Mouse (Mus musculus) CD8-positive naive resting alpha-beta T cell, adult 2 months (primary cell): ENCODE measurements around the gene Strn3.

ENCODE experiments used
- DNase-seq, 2 experiments: peaks; one replicate each; pipeline ENCODE4 v3.0.0; 2022; ENCODE audit warnings: low read depth in 2 of 2, low spot score in 2 of 2

Gene Strn3

DNA sequence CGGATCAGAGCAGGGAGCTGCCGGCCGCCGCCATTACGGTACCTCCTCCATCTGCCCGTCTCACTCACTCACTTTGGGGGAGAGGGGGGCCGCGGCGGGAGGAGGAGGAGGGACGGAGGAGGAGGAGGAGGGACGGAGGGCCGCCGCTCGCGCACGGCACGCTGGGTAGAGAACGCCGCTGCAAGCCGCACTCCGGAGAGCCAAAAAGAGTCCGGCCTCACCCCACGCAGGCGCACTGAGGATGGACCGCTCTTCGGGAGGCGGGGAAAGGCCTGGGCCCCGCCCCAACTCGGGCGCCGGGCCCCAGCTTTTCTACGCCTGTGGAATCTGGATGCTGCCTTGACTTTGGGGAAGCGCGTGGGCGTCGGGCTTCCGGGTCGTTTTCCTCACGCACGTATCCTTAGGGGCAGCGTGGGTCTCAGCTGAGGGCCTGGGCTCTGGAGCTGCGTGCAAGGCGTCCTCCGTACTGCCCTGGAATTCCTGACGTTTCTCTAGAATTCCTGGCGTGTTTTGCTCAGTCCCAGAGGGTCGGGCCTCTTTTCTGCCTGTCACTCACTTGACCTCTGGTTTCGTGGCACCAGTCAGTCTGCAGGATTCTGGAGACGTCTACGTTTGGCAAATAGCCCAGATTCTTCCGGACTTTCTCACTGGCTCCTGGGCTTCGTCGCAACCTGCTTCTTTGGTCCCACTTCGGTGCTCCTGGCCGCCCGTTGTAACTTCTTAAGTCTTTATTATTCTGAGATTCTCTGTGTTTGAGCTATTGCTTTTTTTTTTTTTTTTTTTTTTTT, at the start of gene Strn3:
Strn3 (minus strand) TSS at position 53 of the 788 bp plus-strand sequence.
- DNase-seq, result peak; percentile 88 to 89

GRCm38 (mm10) chr12:51736807-51737206, 45.1 kb upstream of the Strn3 start:
- no peak for DNase-seq

- no peak for DNase-seq
These were observed 44.7 kb upstream of the Strn3 start for GRCm38 (mm10) chr12:51736381-51736780.

- no peak for DNase-seq
These were observed 44.2 kb upstream of the Strn3 start for GRCm38 (mm10) chr12:51735840-51736271.

DNA sequence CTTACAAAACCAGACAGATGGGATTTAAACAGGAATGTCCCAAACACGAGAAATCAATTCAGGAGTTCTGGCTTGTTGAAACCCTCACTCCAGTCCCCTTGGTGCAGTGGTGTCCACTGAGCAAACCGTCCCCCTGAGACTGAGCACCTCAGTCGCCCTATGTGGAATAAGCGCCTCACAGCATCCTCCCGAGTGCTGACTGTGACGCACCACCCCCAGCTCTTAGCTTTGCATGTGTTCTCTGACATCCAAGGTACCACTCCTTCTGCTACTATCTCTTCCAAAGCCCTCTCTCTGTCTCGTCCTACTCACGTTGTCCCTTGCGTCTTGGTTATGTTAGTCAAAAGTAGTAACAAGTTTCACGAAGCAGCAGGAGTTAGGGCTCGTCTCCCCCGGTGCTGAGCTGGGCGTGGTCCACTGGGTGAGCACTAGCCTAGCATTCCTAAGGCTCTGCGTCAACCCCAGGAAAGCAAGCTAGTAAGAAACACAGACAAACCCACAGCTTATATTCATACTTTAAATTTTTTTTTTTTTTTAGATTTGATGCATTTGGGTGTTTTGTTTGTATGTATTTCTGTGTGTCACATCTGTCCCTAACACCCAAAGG, 43.0 kb upstream of the Strn3 start:
- no peak for DNase-seq

DNA sequence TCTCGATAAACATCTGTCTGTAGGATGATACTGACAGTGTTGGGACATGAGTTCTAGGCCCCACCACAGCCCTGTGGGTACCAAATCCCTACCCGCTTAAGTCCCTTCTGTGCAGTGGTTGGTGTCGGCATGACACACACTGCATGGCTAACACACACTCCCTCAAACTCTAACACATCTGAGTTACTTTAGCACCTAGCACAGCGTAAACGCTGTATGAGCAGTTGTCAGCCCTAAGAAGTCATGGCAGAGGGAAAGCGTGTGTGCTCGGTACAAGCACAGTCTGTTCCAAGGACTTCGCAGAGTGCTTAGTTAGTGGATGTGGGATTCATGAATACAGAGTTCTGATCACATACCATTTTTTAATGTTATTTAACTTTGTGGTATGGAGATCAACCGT, 38.1 kb upstream of the Strn3 start:
- no peak for DNase-seq

- no peak for DNase-seq
These were observed 37.4 kb upstream of the Strn3 start for GRCm38 (mm10) chr12:51729058-51729457.

DNA sequence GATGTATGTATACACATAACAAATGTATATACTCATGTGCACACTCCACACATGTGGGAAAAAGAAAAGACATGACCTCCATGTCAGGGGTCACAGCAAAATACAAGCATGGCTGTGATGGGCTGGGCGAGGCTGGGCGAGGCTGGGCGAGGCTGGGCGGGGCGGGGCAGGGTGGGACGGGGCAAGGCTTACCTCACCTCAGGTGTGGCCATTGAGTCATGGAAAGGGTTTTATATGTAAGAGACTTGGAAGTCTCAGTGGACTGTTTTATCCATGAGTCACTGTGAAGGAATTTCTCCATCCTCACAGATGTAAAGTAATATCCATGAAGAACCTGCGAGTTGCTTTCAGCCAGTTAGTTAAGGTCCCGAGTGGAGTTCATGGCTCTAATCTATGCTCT, 30.1 kb upstream of the Strn3 start:
- DNase-seq, result no peak

DNA sequence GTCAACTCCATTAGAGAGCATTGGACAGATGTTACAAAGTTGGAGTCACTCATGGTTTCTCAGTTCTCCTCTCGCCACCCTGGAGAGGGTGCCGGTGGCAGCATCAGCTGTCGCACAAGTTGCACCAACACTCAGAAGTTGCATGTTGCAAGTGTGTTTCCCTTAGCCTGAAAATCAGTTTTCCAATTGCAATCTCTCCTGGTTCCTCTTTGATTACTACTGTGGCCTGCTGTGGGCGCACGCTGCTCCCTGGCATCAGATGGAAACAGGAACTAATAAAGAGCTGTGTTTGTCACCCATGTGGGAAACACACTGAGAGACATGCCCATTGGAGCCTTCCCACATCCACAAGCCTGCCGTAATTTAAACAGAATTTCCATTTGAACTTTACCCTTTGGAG, 26.9 kb upstream of the Strn3 start:
- no peak for DNase-seq

DNA sequence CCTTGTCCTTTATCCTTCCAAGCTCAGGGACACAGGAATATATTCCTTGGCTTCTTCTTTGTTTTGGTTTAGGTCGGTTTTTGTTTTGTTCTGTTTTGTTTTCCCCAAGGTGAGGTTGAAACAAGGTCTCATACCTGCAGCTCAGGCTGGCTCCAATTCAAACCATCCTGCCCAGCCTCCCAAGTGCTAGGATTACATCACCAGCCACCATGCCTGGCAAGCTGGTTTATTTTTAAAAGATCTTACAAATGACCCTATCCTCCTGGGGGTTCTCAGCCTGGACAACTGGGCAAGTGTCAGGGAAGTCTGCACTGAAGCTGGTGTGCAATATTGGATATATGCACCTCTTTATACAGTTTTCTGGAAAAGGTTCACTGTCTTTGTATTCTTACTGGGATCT, 21.0 kb upstream of the Strn3 start:
- DNase-seq, result no peak

- DNase-seq, result no peak
These were observed 18.5 kb upstream of the Strn3 start for GRCm38 (mm10) chr12:51710154-51710553.

DNA sequence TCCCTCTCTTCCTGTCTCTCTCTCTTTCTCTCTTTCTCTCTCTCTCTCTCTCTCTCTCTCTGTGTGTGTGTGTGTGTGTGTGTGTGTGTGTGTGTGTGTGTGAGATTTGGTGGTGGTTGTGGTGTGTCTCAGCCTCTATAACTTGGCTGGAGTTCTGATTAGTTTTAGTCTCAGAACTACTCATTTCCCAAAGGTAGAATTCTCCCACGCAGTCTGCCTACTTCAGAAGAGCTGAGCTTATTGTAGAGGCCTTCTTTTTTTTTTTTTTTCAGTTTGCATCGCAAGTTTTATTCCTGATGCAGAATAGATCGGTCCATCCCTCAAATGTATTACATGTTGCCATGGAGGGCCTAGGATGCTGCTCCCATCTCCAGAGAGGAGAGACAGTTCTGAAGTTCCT, 18.0 kb upstream of the Strn3 start:
- no peak for DNase-seq

- DNase-seq, result no peak
These were observed 17.4 kb upstream of the Strn3 start for GRCm38 (mm10) chr12:51708941-51709686.

GRCm38 (mm10) chr12:51706673-51707235, 15.1 kb upstream of the Strn3 start:
- DNase-seq, result no peak

- no peak for DNase-seq
These were observed 14.1 kb upstream of the Strn3 start for GRCm38 (mm10) chr12:51705778-51706177.

- DNase-seq, result no peak
These were observed 12.9 kb upstream of the Strn3 start for GRCm38 (mm10) chr12:51704572-51704971.

- no peak for DNase-seq
These were observed 12.2 kb upstream of the Strn3 start for GRCm38 (mm10) chr12:51703859-51704258.

DNA sequence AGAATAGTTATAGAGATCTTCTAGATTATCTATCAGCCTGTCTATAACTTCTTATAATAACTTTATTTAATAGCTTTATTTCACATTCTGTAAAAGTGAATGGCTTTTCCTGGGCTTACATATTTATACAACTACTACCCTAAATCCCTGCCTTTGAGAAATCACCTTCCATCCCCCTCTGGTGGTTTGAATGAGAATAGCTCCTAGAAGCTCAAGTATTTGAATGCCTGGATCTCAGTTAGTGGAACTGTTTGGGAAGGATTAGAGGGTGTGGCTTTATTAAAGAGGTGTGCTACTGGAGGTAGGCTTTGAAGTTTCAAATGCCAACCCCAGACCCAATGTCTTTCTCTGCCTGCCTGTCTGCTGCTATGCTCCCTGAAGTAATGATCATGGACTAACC, 10.0 kb upstream of the Strn3 start:
- DNase-seq, result peak in 1 of 2 experiments; percentile 14

DNA sequence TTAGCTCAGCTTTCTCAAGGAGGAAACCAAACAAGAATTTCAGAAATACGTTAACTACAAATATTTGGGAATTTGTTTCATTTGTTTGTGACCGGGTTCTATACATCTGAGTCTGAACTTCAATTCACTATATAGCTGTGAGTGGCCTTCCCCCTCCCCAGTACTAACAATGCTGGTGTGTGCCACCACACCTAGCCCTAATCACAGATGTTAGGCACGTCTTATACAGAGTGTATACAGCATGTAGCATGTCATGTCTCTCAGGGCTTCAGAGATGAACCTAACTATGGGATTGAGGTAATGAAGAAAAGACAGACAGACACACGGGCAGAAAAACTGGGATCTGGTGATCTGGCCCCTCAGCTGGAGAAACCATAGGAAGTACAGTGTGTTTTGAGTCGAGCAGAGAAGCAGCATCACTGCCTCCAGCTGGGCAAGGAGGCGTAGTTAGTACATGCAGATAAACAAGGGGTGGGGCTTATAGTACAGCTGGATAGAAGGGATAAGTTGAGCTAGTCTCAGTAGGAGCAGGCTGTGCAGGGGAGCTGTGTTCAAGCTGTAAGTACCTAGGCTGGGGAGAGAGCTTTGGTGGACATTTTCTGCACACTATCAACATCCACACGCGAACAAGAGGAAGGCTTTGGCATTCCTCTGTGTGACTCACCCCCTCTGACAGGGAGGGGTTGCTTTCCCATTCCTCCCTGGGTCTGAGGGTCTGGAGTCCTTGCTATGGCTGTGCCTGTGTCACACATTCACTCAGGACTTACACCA, 8.1 kb upstream of the Strn3 start:
- no peak for DNase-seq

DNA sequence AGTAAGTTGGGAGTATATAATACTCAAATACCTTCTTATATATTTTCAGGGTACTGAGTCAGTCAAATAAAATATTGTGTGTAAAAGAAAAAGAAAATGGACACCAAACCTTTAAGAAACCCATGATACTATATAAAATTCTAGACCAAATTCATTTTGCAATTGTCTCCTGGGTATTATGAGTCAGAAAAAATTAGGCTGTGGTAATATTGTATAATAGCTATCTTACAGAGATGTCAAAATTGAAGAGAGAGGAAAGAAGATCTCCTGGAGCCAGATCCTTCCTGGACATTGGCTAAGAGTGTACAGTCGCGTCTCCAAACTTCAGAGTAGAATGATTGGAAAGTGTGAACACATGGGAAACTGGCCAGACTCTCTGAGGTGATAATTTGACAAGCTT, 4.5 kb upstream of the Strn3 start:
- no peak for DNase-seq

- no peak for DNase-seq
These were observed 3.3 kb upstream of the Strn3 start for GRCm38 (mm10) chr12:51694966-51695365.
